Mouse (Mus musculus) cortical plate, adult 2 months (tissue): ENCODE results near the gene Tiam1.

Experiments used
- CTCF ChIP-seq: fragments of 200-500 bp; IDR thresholded peaks from 2 replicates; pipeline ENCODE4 v1.5.1; 2011; ENCODE audit warnings: mild to moderate bottlenecking, control low read depth, low read length; ENCODE audit not compliant: insufficient read depth; ENCODE audit errors: extremely low read depth
- POLR2A ChIP-seq: fragments of 200-500 bp; IDR thresholded peaks from 2 replicates; pipeline ENCODE4 v1.6.1; 2011; ENCODE audit warnings: mild to moderate bottlenecking, low read length, control low read depth; ENCODE audit not compliant: insufficient read depth; ENCODE audit errors: extremely low read depth

DNA sequence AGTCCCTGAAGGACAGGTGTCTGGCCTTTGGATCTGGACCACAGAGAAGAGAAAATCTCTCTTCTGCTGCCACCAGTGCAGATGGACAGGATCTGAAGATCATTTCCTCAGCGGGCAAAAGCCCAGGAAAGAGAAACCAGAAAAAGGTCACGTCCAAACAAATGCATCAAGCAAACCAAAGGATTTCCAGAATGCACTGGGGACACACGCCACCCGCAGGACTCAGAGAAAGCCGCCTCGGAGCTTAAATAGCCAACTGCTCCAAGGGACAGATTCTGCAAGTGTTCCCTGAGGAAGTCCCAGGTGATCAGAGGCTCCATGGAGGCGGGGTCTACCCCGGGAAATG lies 119.9 kb downstream of the Tiam1 start:
- TF ChIP-seq CTCF (no peak), POLR2A (no peak)
